Mouse (Mus musculus) spleen, postnatal 10 days (tissue): ENCODE data around the gene Mat2a.
"Not testable (repeated sequence)": the region's sequence is repeated elsewhere in the genome, so short reads cannot be mapped to it uniquely, and the experiment has no call there.

Source experiments
- DNase-seq, 2 experiments: peaks; one replicate each; pipeline ENCODE4 v3.0.0; 2021 to 2022; ENCODE audit warnings: low spot score in 2 of 2

Gene Mat2a

DNA sequence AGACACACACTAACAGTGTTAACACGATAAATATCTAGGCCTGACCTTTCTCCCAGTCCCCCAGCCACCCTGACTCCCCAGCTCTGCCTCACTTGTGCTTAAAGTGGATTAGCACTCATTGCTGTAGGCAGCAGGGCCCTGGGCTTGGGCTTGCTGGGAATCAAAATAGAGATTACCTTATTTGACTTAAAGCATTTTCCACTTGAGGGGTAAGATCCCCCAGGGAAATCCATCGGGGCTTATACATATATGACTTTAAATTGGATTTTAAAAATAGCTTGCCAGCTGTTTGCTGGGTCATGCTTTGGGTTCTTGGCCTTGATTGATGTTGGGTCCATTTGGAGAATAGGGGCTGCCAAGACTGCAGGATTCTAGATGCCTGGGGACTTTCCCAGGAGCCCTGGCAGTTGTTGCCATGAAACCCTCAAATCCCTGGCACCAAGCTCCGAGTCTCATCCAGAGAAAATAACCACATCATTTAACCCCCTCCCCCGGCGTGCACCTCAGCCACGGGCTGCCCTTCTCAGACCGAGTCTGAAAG, 15.5 kb upstream of the Mat2a start:
- no peak for DNase-seq

- peak in 1 of 2 experiments; percentile 36 for DNase-seq
Measured at GRCm38 (mm10) chr6:72454072-72454746, 14.9 kb upstream of the Mat2a start.

DNA sequence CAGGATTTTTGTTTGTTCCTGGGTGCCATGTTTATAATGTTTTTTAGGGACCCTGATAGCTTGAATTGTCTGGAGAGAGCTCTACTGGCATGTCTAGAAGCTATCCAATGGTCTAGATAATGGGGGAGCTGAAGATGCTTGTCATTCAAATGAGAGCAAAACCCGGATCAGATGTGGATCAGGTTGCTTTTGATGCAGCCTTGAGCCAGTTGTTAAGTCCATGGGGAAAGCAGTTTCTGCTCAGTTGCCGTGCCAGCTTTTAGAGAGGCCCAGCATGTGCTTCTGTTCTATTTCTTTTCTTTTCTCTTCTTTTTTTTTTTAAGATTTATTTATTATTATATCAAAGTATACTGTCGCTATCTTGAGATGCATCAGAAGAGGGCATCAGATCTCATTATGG, 14.2 kb upstream of the Mat2a start:
- DNase-seq = no peak

DNA sequence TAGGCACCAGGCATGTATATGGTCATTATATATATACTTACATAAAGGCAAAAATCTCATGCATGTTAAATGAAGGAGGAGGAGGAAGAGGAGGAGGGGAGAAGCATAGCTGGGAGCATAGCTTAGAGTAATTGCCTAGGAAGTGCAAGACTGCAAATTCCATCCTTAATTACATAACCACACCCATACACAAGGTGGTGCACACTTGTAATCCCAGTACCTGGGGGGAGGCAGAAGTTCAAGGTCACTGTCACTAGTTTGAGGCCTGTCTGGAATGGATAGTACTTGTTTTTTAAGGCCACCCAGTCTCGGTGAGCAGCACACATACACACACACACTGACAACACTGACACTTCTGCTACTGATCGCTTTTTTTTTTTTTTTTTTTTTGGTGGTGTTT, 13.0 kb upstream of the Mat2a start:
- DNase-seq = no peak

DNA sequence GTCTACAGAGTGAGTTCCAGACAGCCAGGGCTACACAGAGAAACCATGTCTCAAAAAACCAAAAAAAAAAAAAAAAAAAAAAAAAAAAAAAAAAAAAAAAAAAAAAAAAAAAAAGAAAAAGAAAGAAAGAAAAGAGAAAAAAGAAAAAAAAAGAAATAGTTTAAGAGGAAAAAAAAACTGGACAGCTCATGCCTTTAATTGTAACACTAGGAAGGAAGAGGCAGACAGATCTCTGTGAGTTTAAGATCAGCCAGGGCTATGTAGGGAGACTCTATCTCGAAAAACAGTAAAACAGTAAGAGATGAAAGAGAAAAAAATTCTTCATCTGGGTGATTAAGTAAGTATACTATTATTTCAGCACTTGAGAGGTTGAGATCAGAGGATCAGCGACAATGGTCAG, 12.4 kb upstream of the Mat2a start:
- not testable (repeated sequence) for DNase-seq

GRCm38 (mm10) chr6:72447487-72447886, 8.1 kb upstream of the Mat2a start:
- DNase-seq = no peak

DNA sequence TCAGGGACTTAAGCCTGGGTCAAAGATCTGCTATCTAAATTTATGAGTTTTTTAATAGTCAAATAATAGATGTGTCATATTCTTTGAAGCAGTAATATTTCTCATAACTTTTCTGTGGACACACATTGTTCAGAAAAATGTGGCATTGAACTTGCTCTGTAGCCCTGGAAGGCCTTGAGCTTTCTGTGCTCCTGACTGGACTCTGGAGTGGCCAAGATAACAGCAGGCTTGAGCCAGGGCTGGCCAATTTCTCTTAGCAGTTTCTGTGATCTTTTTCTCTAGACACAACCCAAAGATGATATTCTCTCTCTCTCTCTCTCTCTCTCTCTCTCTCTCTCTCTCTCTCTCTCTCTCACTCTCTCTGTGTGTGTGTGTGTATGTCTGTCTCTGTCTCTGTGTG, 5.7 kb upstream of the Mat2a start:
- DNase-seq = no peak

- no peak for DNase-seq
Measured at GRCm38 (mm10) chr6:72442921-72443604, 3.7 kb upstream of the Mat2a start.

- peak; percentile 35 to 45 for DNase-seq
Measured at GRCm38 (mm10) chr6:72440186-72440990, 1.0 kb upstream of the Mat2a start.

GRCm38 (mm10) chr6:72438862-72439354, 450 bp downstream of the Mat2a start:
- DNase-seq = peak in 1 of 2 experiments; percentile 88

GRCm38 (mm10) chr6:72438226-72438625, 1.1 kb downstream of the Mat2a start:
- DNase-seq = no peak

- no peak for DNase-seq
Measured at GRCm38 (mm10) chr6:72432153-72432552, 7.2 kb downstream of the Mat2a start.

GRCm38 (mm10) chr6:72430989-72431921, 8.1 kb downstream of the Mat2a start:
- no peak for DNase-seq

- DNase-seq = no peak
Measured at GRCm38 (mm10) chr6:72429061-72429842, 10.1 kb downstream of the Mat2a start.

DNA sequence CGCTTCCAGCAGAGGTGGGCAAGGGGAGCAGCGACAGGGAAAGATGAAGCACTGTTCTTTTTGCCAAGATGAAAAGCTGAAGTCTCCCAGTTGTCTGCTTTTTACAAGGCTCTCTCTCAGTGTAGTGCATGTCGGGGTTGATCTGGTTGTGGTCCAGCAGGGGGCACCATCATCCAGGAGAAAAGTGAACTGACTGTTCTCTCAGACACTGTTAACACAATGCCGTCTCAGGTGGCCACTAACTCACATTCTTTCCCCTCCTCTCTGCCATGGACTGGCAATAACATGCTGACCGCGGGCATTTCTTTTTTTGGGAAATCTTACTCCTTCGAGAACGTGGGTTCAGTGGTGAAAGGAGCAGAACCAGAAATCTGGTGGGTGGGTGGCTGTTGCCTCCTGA, 11.3 kb downstream of the Mat2a start:
- peak; percentile 68 to 87 for DNase-seq

- no peak for DNase-seq
Measured at GRCm38 (mm10) chr6:72425646-72426045, 13.7 kb downstream of the Mat2a start.

DNA sequence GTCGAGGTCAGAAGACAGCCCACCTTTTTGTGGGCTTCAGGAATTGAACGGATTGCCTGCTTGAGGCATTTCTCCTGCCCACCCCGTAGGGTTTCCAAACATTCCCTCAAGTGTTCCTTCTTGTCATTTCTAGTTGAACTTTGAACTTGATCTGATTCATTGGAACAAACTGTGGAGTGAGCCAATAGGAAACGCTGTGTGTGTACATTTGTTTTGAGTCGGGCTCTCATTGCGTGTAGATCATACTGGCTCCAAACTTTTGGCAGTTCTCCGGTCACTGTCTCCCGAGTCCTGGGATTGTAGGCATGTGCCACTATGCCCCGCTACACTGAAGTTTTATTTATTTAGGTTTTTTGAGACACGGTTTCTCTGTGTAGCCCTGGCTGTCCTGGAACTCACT, 18.5 kb downstream of the Mat2a start:
- DNase-seq = no peak

DNA sequence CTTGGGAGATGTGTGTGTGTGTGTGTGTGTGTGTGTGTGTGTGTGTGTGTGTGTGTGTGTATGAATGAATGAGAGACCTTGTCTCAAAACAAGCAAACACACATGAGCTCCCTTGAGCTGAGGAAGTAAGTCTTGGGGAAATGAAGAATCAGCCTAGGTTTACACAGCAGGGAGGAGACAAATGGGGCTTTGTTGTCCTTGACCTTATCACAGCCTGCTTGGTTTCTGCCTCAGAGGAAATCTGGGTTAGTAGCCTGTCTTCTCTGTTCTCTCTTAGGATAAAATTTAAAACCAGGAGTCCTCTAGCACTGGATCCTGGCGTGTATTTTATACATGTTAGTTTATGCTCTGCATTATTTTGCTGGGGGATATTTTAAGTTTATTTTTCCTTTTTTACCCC, 19.6 kb downstream of the Mat2a start:
- DNase-seq = no peak

- DNase-seq = no peak
Measured at GRCm38 (mm10) chr6:72418279-72418678, 21.1 kb downstream of the Mat2a start.
